Mouse (Mus musculus): ENCODE results near the gene Thoc5.

DNA sequence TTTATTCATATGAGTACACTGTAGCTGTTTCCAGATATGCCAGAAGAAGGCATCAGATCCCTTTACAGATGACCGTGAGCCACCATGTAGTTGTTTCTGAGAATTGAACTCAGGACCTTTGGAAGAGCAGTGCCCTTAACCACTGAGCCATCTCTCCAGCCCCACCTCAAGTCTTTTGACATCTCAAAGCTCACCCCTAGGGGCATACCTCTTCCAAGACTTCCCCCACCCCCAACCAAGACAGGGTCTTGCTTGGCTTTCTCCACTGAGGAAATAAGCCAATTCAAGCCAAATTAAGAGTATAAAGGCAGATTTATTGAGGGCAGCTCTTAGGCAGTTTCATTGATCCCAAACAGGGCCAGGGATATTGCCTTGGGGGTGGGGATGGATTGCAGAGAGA lies 32.4 kb upstream of the Thoc5 start:
- TF ChIP-seq CTCF (IDR thresholded peaks at IDR 0.05; ENCODE audit: low read depth) = no peak
- TF ChIP-seq EP300 (IDR thresholded peaks at IDR 0.05; ENCODE audit: low read depth) = no peak

All from liver, postnatal 0 days (tissue).